Mouse (Mus musculus) stomach, embryonic 16.5 days (tissue): ENCODE measurements around the gene Il9. TPM values are rescaled to one million over a fixed set of nuclear protein-coding genes. Genes with fewer than 3 reads are reported as not detected.

Source experiments
- ATAC-seq: fragments of 200-750 bp; cut with Nextera tagmentation; 2 replicates; pipeline ENCODE4 v1.8.0; 2017; ENCODE audit warnings: moderate number of reproducible peaks, moderate TSS enrichment; ENCODE audit not compliant: insufficient read depth, low FRiP score
- H3K27ac ChIP-seq: fragments of 300-500 bp; sonication (generic); 2 replicates; pipeline ENCODE4 v1.5.1; 2014; ENCODE audit warnings: low read length
- H3K27me3 ChIP-seq: fragments of 300-500 bp; sonication (generic); 2 replicates; pipeline ENCODE4 v1.6.1; 2014; ENCODE audit warnings: low read length, control low read depth, mixed read lengths; ENCODE audit not compliant: control insufficient read depth, insufficient read depth
- H3K36me3 ChIP-seq: fragments of 300-500 bp; sonication (generic); 2 replicates; pipeline ENCODE4 v1.6.1; 2014; ENCODE audit warnings: low read length; ENCODE audit not compliant: control insufficient read depth, insufficient read depth
- H3K4me1 ChIP-seq: fragments of 300-500 bp; sonication (generic); 2 replicates; pipeline ENCODE4 v1.6.1; 2014; ENCODE audit warnings: low read length, control low read depth, mixed read lengths; ENCODE audit not compliant: control insufficient read depth, insufficient read depth
- H3K4me2 ChIP-seq: fragments of 300-500 bp; sonication (generic); 2 replicates; pipeline ENCODE4 v1.6.1; 2014; ENCODE audit warnings: low read depth, low read length, mixed read lengths
- H3K4me3 ChIP-seq: fragments of 300-500 bp; sonication (generic); replicated peaks from 2 replicates; pipeline ENCODE4 v1.5.1; 2014; ENCODE audit warnings: mild to moderate bottlenecking, low read length
- H3K9ac ChIP-seq: fragments of 300-500 bp; sonication (generic); 2 replicates; pipeline ENCODE4 v1.6.1; 2014; ENCODE audit warnings: low read length
- H3K9me3 ChIP-seq: fragments of 300-500 bp; sonication (generic); replicated peaks from 2 replicates; pipeline ENCODE4 v1.6.1; 2016; ENCODE audit warnings: low read length, control low read depth; ENCODE audit not compliant: control insufficient read depth
- WGBS: fragments of 180-500 bp; shearing (Covaris S2); extraction: QIAGEN DNeasy Blood & Tissue Kit; methylation state at CpG from one replicate; pipeline ENCODE4 v1.1.7; 2014; 5-methylcytosine and 5-hydroxymethylcytosine counted together
- polyA plus RNA-seq: library from polyadenylated mRNA; unstranded; fragments of >200 nt; fragmentation: Nextera tagmentation; extraction: Ambion mirVana; gene quantifications from 2 replicates; pipeline ENCODE4 v1.2.1, GENCODE M21; 2015

Il9 gene
- polyA plus RNA-seq, 1 experiment from 2014 or later, result not detected

GRCm38 (mm10) chr13:56438211-56439075 lies 43.6 kb downstream of the Il9 start, which contains the start of gene Slc25a48:
TSS of gene Slc25a48 (plus strand) at chr13:56438355.
- no peak for ATAC-seq
- H3K9ac ChIP-seq, result peak within 1 kb of the TSS; percentile 65
- no peaks in the 10 kb centered on the region for H3K9me3 ChIP-seq
- H3K4me2 ChIP-seq, result peak within 1 kb of the TSS; percentile 86
- peak within 1 kb of the TSS; percentile 47 for H3K4me3 ChIP-seq
- WGBS, result 2% methylated on average over 51 of the region's 51 CpGs
- H3K27ac ChIP-seq, result no peak within 1 kb of the TSS
- peaks cover 38% of the 10 kb centered on the region for H3K27me3 ChIP-seq
- H3K4me1 ChIP-seq, result peaks cover 9% of the 10 kb centered on the region
- no peaks in the 10 kb centered on the region for H3K36me3 ChIP-seq

GRCm38 (mm10) chr13:56435615-56436287 lies 46.3 kb downstream of the Il9 start:
- 52% methylated on average over 10 of the region's 10 CpGs for WGBS
- Histone ChIP-seq H3K27ac (no peak overlapping the region), H3K36me3 (no peaks in the 10 kb centered on the region), H3K4me1 (peaks cover 9% of the 10 kb centered on the region), H3K9me3 (no peaks in the 10 kb centered on the region), H3K9ac (no peak overlapping the region), H3K4me2 (no peak overlapping the region), H3K4me3 (no peak overlapping the region), H3K27me3 (peaks cover 38% of the 10 kb centered on the region)
- no peak for ATAC-seq

- Histone ChIP-seq H3K4me3 (no peak overlapping the region), H3K4me2 (no peak overlapping the region), H3K9ac (no peak overlapping the region), H3K9me3 (no peaks in the 10 kb centered on the region), H3K27me3 (peaks cover 27% of the 10 kb centered on the region), H3K4me1 (peaks cover 12% of the 10 kb centered on the region), H3K36me3 (no peaks in the 10 kb centered on the region), H3K27ac (no peak overlapping the region)
- no peak for ATAC-seq
- WGBS, result 70% methylated on average over 9 of the region's 9 CpGs
Observed at GRCm38 (mm10) chr13:56434311-56434751, 47.7 kb downstream of the Il9 start.

GRCm38 (mm10) chr13:56433466-56433865 lies 48.6 kb downstream of the Il9 start:
- H3K9ac ChIP-seq, result no peak overlapping the region
- no peak overlapping the region for H3K4me2 ChIP-seq
- no peaks in the 10 kb centered on the region for H3K36me3 ChIP-seq
- 23% methylated on average over 10 of the region's 10 CpGs for WGBS
- no peak for ATAC-seq
- no peak overlapping the region for H3K27ac ChIP-seq
- peaks cover 8% of the 10 kb centered on the region for H3K4me1 ChIP-seq
- no peak overlapping the region for H3K4me3 ChIP-seq
- peaks cover 19% of the 10 kb centered on the region for H3K27me3 ChIP-seq
- H3K9me3 ChIP-seq, result no peaks in the 10 kb centered on the region

- Histone ChIP-seq H3K36me3 (no peaks in the 10 kb centered on the region), H3K4me3 (no peak overlapping the region), H3K27me3 (peaks cover 9% of the 10 kb centered on the region), H3K27ac (no peak overlapping the region), H3K9me3 (no peaks in the 10 kb centered on the region), H3K9ac (no peak overlapping the region), H3K4me1 (0 out of 2 replicates have a peak, but pooled peaks cover 3% of the 10 kb centered on the region), H3K4me2 (no peak overlapping the region)
- ATAC-seq, result no peak
- WGBS, result 88% methylated on average over 10 of the region's 12 CpGs
Observed at GRCm38 (mm10) chr13:56432496-56432895, 49.5 kb downstream of the Il9 start.

Other genes starting within 250 kb of the Il9 start
- not detected in 2 replicates for gene Neurog1, start 230.1 kb downstream of the Il9 start, polyA plus RNA-seq
- 9.9 and 10.2 TPM in 2 replicates for gene Cxcl14, start 185.7 kb downstream of the Il9 start, polyA plus RNA-seq
- gene Gm3045, start 55.7 kb downstream of the Il9 start, polyA plus RNA-seq, result not detected in 2 replicates
- gene Slc25a48, start 43.9 kb downstream of the Il9 start, polyA plus RNA-seq, result 0.11 and 0.14 TPM in 2 replicates
- gene Fbxl21, start 40.2 kb upstream of the Il9 start, polyA plus RNA-seq, result 1.6 and 1.9 TPM in 2 replicates
- gene Lect2, start 66.3 kb upstream of the Il9 start, polyA plus RNA-seq, result 2.6 and 5.8 TPM in 2 replicates
- 180 and 191 TPM in 2 replicates for gene Tgfbi, start 127.3 kb upstream of the Il9 start, polyA plus RNA-seq
- gene Smad5, start 220.8 kb upstream of the Il9 start, polyA plus RNA-seq, result 26.7 and 27.8 TPM in 2 replicates